Mouse (Mus musculus) hindbrain, embryonic 12.5 days (tissue): ENCODE results near the gene Tmem120a. TPM values are rescaled to one million over a fixed set of nuclear protein-coding genes. Genes with fewer than 3 reads are reported as not detected.

Experiments
- ATAC-seq: fragments of 200-750 bp; cut with Nextera tagmentation; 2 replicates; pipeline ENCODE4 v1.8.0; 2017; ENCODE audit warnings: moderate TSS enrichment; ENCODE audit not compliant: low FRiP score
- H3K27ac ChIP-seq: fragments of 300-500 bp; sonication (generic); 2 replicates; pipeline ENCODE4 v1.5.1; 2016; ENCODE audit warnings: mild to moderate bottlenecking
- H3K27me3 ChIP-seq: fragments of 300-500 bp; sonication (generic); 2 replicates; pipeline ENCODE4 v1.6.1; 2016; ENCODE audit warnings: mild to moderate bottlenecking
- H3K36me3 ChIP-seq: fragments of 300-500 bp; sonication (generic); 2 replicates; pipeline ENCODE4 v1.6.1; 2016; ENCODE audit warnings: mild to moderate bottlenecking
- H3K4me1 ChIP-seq: fragments of 300-500 bp; sonication (generic); 2 replicates; pipeline ENCODE4 v1.6.1; 2016
- H3K4me2 ChIP-seq: fragments of 300-500 bp; sonication (generic); replicated peaks from 2 replicates; pipeline ENCODE4 v1.6.1; 2016; ENCODE audit warnings: mild to moderate bottlenecking
- H3K4me3 ChIP-seq: fragments of 300-500 bp; sonication (generic); 2 replicates; pipeline ENCODE4 v1.5.1; 2016; ENCODE audit warnings: mild to moderate bottlenecking
- H3K9ac ChIP-seq: fragments of 300-500 bp; sonication (generic); 2 replicates; pipeline ENCODE4 v1.6.1; 2016; ENCODE audit warnings: mild to moderate bottlenecking, moderate library complexity
- H3K9me3 ChIP-seq: fragments of 300-500 bp; sonication (generic); replicated peaks from 2 replicates; pipeline ENCODE4 v1.6.1; 2016; ENCODE audit warnings: mild to moderate bottlenecking
- WGBS: fragments of 180-500 bp; shearing (Covaris S2); methylation state at CpG from one replicate; pipeline ENCODE4 v1.1.7; 2016; 5-methylcytosine and 5-hydroxymethylcytosine counted together
- polyA plus RNA-seq: library from polyadenylated mRNA; unstranded; fragments of >200 nt; fragmentation: Nextera tagmentation; extraction: Ambion mirVana; gene quantifications from 2 replicates; pipeline ENCODE4 v1.2.1, GENCODE M21; 2016

Tmem120a gene
- polyA plus RNA-seq, 1 experiment from 2014 or later, result 65.0 TPM

- Histone ChIP-seq H3K4me1 (no peaks in the 10 kb centered on the region), H3K4me3 (no peak overlapping the region)
- 79% methylated on average over 1 of the region's 1 CpGs for WGBS
Observed at GRCm38 (mm10) chr5:135751041-135751440, 6.8 kb upstream of the Tmem120a start.

GRCm38 (mm10) chr5:135744742-135745141 is 494 bp upstream of the Tmem120a start:
- Histone ChIP-seq H3K4me2 (peak overlapping the region; percentile 95), H3K9ac (peak overlapping the region; percentile 91; the same call in 1 of the 2 replicates), H3K27ac (no peak overlapping the region), H3K27me3 (peaks cover 10% of the 10 kb centered on the region; the same call in 1 of the 2 replicates), H3K4me1 (peaks cover 19% of the 10 kb centered on the region), H3K4me3 (peak overlapping the region; percentile 91), H3K9me3 (peaks cover 13% of the 10 kb centered on the region), H3K36me3 (peaks cover 18% of the 10 kb centered on the region)
- WGBS, result 19% methylated on average over 12 of the region's 12 CpGs
- no peak for ATAC-seq

More at GRCm38 (mm10) chr5:135751041-135751440, 6.8 kb upstream of the Tmem120a start:
- H3K9ac ChIP-seq, result no peak overlapping the region
- no peaks in the 10 kb centered on the region for H3K36me3 ChIP-seq
- ATAC-seq, result no peak
- H3K4me2 ChIP-seq, result no peak overlapping the region
- no peak overlapping the region for H3K27ac ChIP-seq
- H3K27me3 ChIP-seq, result no peaks in the 10 kb centered on the region
- H3K9me3 ChIP-seq, result peaks cover 13% of the 10 kb centered on the region

- Histone ChIP-seq H3K9ac (peak overlapping the region; percentile 91), H3K27ac (no peak overlapping the region), H3K4me1 (peaks cover 19% of the 10 kb centered on the region), H3K27me3 (peaks cover 10% of the 10 kb centered on the region; the same call in 1 of the 2 replicates), H3K9me3 (peaks cover 7% of the 10 kb centered on the region), H3K4me2 (peak overlapping the region; percentile 95), H3K36me3 (peaks cover 22% of the 10 kb centered on the region), H3K4me3 (peak overlapping the region; percentile 91)
- peak; percentile 66 for ATAC-seq
- WGBS, result 20% methylated on average over 18 of the region's 18 CpGs
Observed at GRCm38 (mm10) chr5:135742941-135743740, 1.1 kb downstream of the Tmem120a start.

- WGBS, result 65% methylated on average over 10 of the region's 10 CpGs
- H3K4me1 ChIP-seq, result peaks cover 19% of the 10 kb centered on the region
- peaks cover 10% of the 10 kb centered on the region; the same call in 1 of the 2 replicates for H3K27me3 ChIP-seq
- H3K36me3 ChIP-seq, result peaks cover 25% of the 10 kb centered on the region
- H3K4me3 ChIP-seq, result no peak overlapping the region
- H3K4me2 ChIP-seq, result no peak overlapping the region; the same call in 1 of the 2 replicates
- no peak overlapping the region for H3K27ac ChIP-seq
- ATAC-seq, result no peak
- no peaks in the 10 kb centered on the region for H3K9me3 ChIP-seq
- H3K9ac ChIP-seq, result no peak overlapping the region
Observed at GRCm38 (mm10) chr5:135742156-135742555, 2.1 kb downstream of the Tmem120a start.

- ATAC-seq, result no peak
- H3K27ac ChIP-seq, result no peak overlapping the region
- no peaks in the 10 kb centered on the region for H3K27me3 ChIP-seq
- H3K9me3 ChIP-seq, result no peaks in the 10 kb centered on the region
- H3K4me3 ChIP-seq, result no peak overlapping the region
- H3K9ac ChIP-seq, result no peak overlapping the region
- no peak overlapping the region for H3K4me2 ChIP-seq
- peaks cover 64% of the 10 kb centered on the region for H3K36me3 ChIP-seq
- peaks cover 7% of the 10 kb centered on the region for H3K4me1 ChIP-seq
- 29% methylated on average over 6 of the region's 6 CpGs for WGBS
Observed at GRCm38 (mm10) chr5:135738266-135738665, 6.0 kb downstream of the Tmem120a start.

- Histone ChIP-seq H3K9me3 (no peaks in the 10 kb centered on the region), H3K36me3 (peaks cover 75% of the 10 kb centered on the region), H3K9ac (no peak overlapping the region), H3K27me3 (no peaks in the 10 kb centered on the region), H3K4me1 (no peaks in the 10 kb centered on the region), H3K27ac (no peak overlapping the region), H3K4me3 (no peak overlapping the region), H3K4me2 (no peak overlapping the region)
- WGBS, result 78% methylated on average over 7 of the region's 7 CpGs
- ATAC-seq, result no peak
Observed at GRCm38 (mm10) chr5:135737154-135737553, 7.1 kb downstream of the Tmem120a start.

- 85% methylated on average over 16 of the region's 16 CpGs for whole genome bisulfite sequencing
- Histone ChIP-seq H3K36me3 (peaks cover 78% of the 10 kb centered on the region), H3K9me3 (no peaks in the 10 kb centered on the region), H3K4me1 (no peaks in the 10 kb centered on the region), H3K9ac (no peak overlapping the region), H3K4me3 (no peak overlapping the region), H3K4me2 (no peak overlapping the region), H3K27ac (no peak overlapping the region), H3K27me3 (no peaks in the 10 kb centered on the region)
- no peak for ATAC-seq
Observed at GRCm38 (mm10) chr5:135736544-135736943, 7.7 kb downstream of the Tmem120a start.

- Histone ChIP-seq H3K4me2 (no peak overlapping the region), H3K9ac (no peak overlapping the region), H3K4me3 (no peak overlapping the region), H3K36me3 (peaks cover 78% of the 10 kb centered on the region), H3K9me3 (no peaks in the 10 kb centered on the region), H3K4me1 (no peaks in the 10 kb centered on the region), H3K27me3 (no peaks in the 10 kb centered on the region), H3K27ac (no peak overlapping the region)
- 93% methylated on average over 13 of the region's 13 CpGs for WGBS
- ATAC-seq, result no peak
Observed at GRCm38 (mm10) chr5:135735741-135736140, 8.5 kb downstream of the Tmem120a start.

GRCm38 (mm10) chr5:135734057-135734680 is 10.1 kb downstream of the Tmem120a start:
- ATAC-seq, result no peak
- Histone ChIP-seq H3K36me3 (peaks cover 83% of the 10 kb centered on the region), H3K4me1 (no peaks in the 10 kb centered on the region), H3K9ac (no peak overlapping the region), H3K4me2 (no peak overlapping the region), H3K27ac (no peak overlapping the region), H3K27me3 (no peaks in the 10 kb centered on the region), H3K9me3 (no peaks in the 10 kb centered on the region), H3K4me3 (no peak overlapping the region)
- WGBS, result 93% methylated on average over 41 of the region's 42 CpGs

GRCm38 (mm10) chr5:135733071-135733470 is 11.2 kb downstream of the Tmem120a start:
- H3K9me3 ChIP-seq, result no peaks in the 10 kb centered on the region
- no peak overlapping the region for H3K27ac ChIP-seq
- H3K9ac ChIP-seq, result no peak overlapping the region
- no peaks in the 10 kb centered on the region for H3K27me3 ChIP-seq
- no peak overlapping the region for H3K4me3 ChIP-seq
- H3K36me3 ChIP-seq, result peaks cover 90% of the 10 kb centered on the region
- no peak for ATAC-seq
- 96% methylated on average over 4 of the region's 4 CpGs for WGBS
- H3K4me1 ChIP-seq, result 0 out of 2 replicates have a peak, but pooled peaks cover 2% of the 10 kb centered on the region
- H3K4me2 ChIP-seq, result no peak overlapping the region

- WGBS, result 94% methylated on average over 15 of the region's 16 CpGs
- Histone ChIP-seq H3K4me3 (no peak overlapping the region), H3K4me1 (peaks cover 19% of the 10 kb centered on the region), H3K4me2 (no peak overlapping the region), H3K36me3 (peaks cover 79% of the 10 kb centered on the region), H3K27ac (no peak overlapping the region), H3K9ac (no peak overlapping the region), H3K9me3 (no peaks in the 10 kb centered on the region), H3K27me3 (no peaks in the 10 kb centered on the region)
- no peak for ATAC-seq
Observed at GRCm38 (mm10) chr5:135731322-135731721, 12.9 kb downstream of the Tmem120a start.

- ATAC-seq, result no peak
- Histone ChIP-seq H3K4me2 (no peak overlapping the region), H3K27me3 (no peaks in the 10 kb centered on the region), H3K36me3 (peaks cover 75% of the 10 kb centered on the region), H3K9ac (no peak overlapping the region), H3K27ac (no peak overlapping the region), H3K4me3 (no peak overlapping the region), H3K4me1 (peaks cover 23% of the 10 kb centered on the region), H3K9me3 (no peaks in the 10 kb centered on the region)
- WGBS, result 95% methylated on average over 10 of the region's 10 CpGs
Observed at GRCm38 (mm10) chr5:135730916-135731315, 13.3 kb downstream of the Tmem120a start.
